Mouse (Mus musculus) erythroblast, embryonic 14.5 days (primary cell): ENCODE data around the gene Lgals7.

Experiments used
- GATA1 ChIP-seq: IDR thresholded peaks from 2 replicates; pipeline ENCODE4 v1.6.1; 2012; ENCODE audit warnings: low read length, inconsistent platforms, mixed read lengths
- TAL1 ChIP-seq: IDR thresholded peaks from 3 replicates; pipeline ENCODE4 v1.6.1; 2012; ENCODE audit warnings: low read length, inconsistent platforms, mixed read lengths

- no peak for TF ChIP-seq GATA1
- TF ChIP-seq TAL1 = no peak
Observed at GRCm38 (mm10) chr7:28838331-28838730, 25.3 kb upstream of the Lgals7 start.
